ENCODE assay signal across 22 mouse cellular contexts in genomic region chr3:90159757-90160156, GRCm38 (mm10). TPM values are rescaled to one million over a fixed set of nuclear protein-coding genes. Genes with fewer than 3 reads are reported as not detected.
DNase-seq lines count a peak whose midpoint lies in the region; ATAC-seq lines count a peak whose summit lies in the region.
"Had no signal": no experiment of that assay in that cellular context is flagged by ENCODE, and none has a peak within 500 bp of the region (broad histone marks: within the 10 kb centered on the region; RNA-seq: fewer than 3 reads in every experiment).

No protein-coding gene starts in this region.

- intact Hi-C loops in heart, postnatal 10 days (cut with DNase I): no loop called here
- intact Hi-C loops in left cerebral cortex, postnatal 4 days (cut with DNase I): no loop called here

- 86% methylated on average over 9 of the region's 9 CpGs for WGBS in heart, embryonic 12.5 days

- H3K9me3 ChIP-seq in heart, embryonic 12.5 days (replicated peaks): no peaks in the 10 kb centered on the region
- H3K9me3 ChIP-seq: forebrain, embryonic 15.5 days; heart, embryonic 13.5 days; megakaryocyte, embryonic 14.5 days; neural tube, embryonic 15.5 days had no signal

- ATAC-seq in heart, embryonic 12.5 days (ENCODE audit: insufficient number of reproducible peaks, low FRiP score): no peak
- ATAC-seq: CD4-positive, CD25-positive, alpha-beta regulatory T cell, adult 4 months; forebrain, embryonic 15.5 days; lung, postnatal 0 days; midbrain, embryonic 16.5 days; Patski had no signal

- no peak overlapping the region for H3K9ac ChIP-seq in heart, embryonic 12.5 days
- H3K9ac ChIP-seq: forebrain, embryonic 15.5 days; heart, embryonic 13.5 days; liver, embryonic 14.5 days; neural tube, embryonic 15.5 days had no signal

- no peaks in the 10 kb centered on the region for H3K27me3 ChIP-seq in heart, embryonic 12.5 days (replicated peaks)
- H3K27me3 ChIP-seq: forebrain, embryonic 15.5 days; heart, embryonic 13.5 days; neural tube, embryonic 15.5 days; Patski had no signal

- H3K27ac ChIP-seq in heart, embryonic 12.5 days (ENCODE audit: poor library complexity, severe bottlenecking): no peak overlapping the region
- H3K27ac ChIP-seq: forebrain, embryonic 15.5 days; heart, embryonic 13.5 days; left cerebral cortex, adult 2 months; liver, embryonic 14.5 days; neural tube, embryonic 15.5 days had no signal

- H3K4me2 ChIP-seq in heart, embryonic 12.5 days: no peak overlapping the region
- H3K4me2 ChIP-seq: forebrain, embryonic 15.5 days; heart, embryonic 13.5 days; neural tube, embryonic 15.5 days had no signal

- H3K4me3 ChIP-seq in heart, embryonic 12.5 days: no peak overlapping the region
- H3K4me3 ChIP-seq: forebrain, embryonic 15.5 days; heart, embryonic 13.5 days; left cerebral cortex, adult 2 months; megakaryocyte, embryonic 14.5 days; neural tube, embryonic 15.5 days had no signal

- H3K36me3 ChIP-seq in heart, embryonic 12.5 days: no peaks in the 10 kb centered on the region
- H3K36me3 ChIP-seq: forebrain, embryonic 15.5 days; heart, embryonic 13.5 days; neural tube, embryonic 15.5 days had no signal

- peak; percentile 48 for DNase-seq in adrenal gland, postnatal 10 days
- no peak for DNase-seq in adrenal gland, adult 18-20 months (ENCODE audit: low spot score in 2 of 2)
- DNase-seq in heart, postnatal 10 days: peak; percentile 15 to 28
- peak; percentile 8 for DNase-seq in left cerebral cortex, postnatal 4 days
- DNase-seq in left cerebral cortex, adult 9 months (ENCODE audit: low spot score in 2 of 2): no peak
- DNase-seq in testis, postnatal 10 days (ENCODE audit: low spot score): peak; percentile 63
- DNase-seq in testis, postnatal 14 days (ENCODE audit: low spot score): no peak
- DNase-seq: embryo, embryonic 11 days; gastrocnemius, postnatal 25 days; layer of hippocampus, adult 9-11 months; right cerebral cortex, postnatal 14 days had no signal

- no peaks in the 10 kb centered on the region for H3K4me1 ChIP-seq in heart, embryonic 12.5 days (replicated peaks)
- H3K4me1 ChIP-seq: forebrain, embryonic 15.5 days; heart, embryonic 13.5 days; neural tube, embryonic 15.5 days had no signal

RNA-seq across cellular contexts. Expression of gene Rps27, which starts 53.7 kb away (rescaled TPM):
- 1,000 to 10,000 TPM; 1,820 to 1,837 TPM for total RNA-seq in adrenal gland, postnatal 10 days (2021)
- total RNA-seq in adrenal gland, adult 18-20 months (2021): 1,000 to 10,000 TPM; 2,116 to 2,128 TPM
- 1,000 to 10,000 TPM; 1,084 to 1,156 TPM for total RNA-seq in heart, postnatal 10 days (2021)
- 771 and 793 TPM in 2 replicates for polyA plus RNA-seq in heart, embryonic 12.5 days (2016; fragmentation: Nextera tagmentation; extraction: Ambion mirVana)
- total RNA-seq in left cerebral cortex, postnatal 4 days (2021): 1,000 to 10,000 TPM; 1,145 to 1,256 TPM

RNA-seq across cellular contexts. Expression of gene Rab13, which starts 53.7 kb away (rescaled TPM):
- 10 to 100 TPM; 30.6 to 39.6 TPM for total RNA-seq in adrenal gland, postnatal 10 days (2021)
- 10 to 100 TPM; 21.1 to 30.8 TPM for total RNA-seq in adrenal gland, adult 18-20 months (2021)
- 10 to 100 TPM; 12.3 to 14.4 TPM for total RNA-seq in heart, postnatal 10 days (2021)
- 26.8 and 28.0 TPM in 2 replicates for polyA plus RNA-seq in heart, embryonic 12.5 days (2016; fragmentation: Nextera tagmentation; extraction: Ambion mirVana)
- total RNA-seq in left cerebral cortex, postnatal 4 days (2021): 10 to 100 TPM; 11.5 to 12.1 TPM

RNA-seq across cellular contexts. Expression of gene Nup210l, which starts 55.8 kb away (rescaled TPM):
- total RNA-seq in adrenal gland, postnatal 10 days (2021): under 1 TPM; 0.24 to 0.42 TPM
- under 1 TPM; 0.48 to 0.53 TPM for total RNA-seq in adrenal gland, adult 18-20 months (2021)
- under 1 TPM; 0.10 to 0.12 TPM for total RNA-seq in heart, postnatal 10 days (2021)
- 0.33 and 0.40 TPM in 2 replicates for polyA plus RNA-seq in heart, embryonic 12.5 days (2016; fragmentation: Nextera tagmentation; extraction: Ambion mirVana)
- total RNA-seq in left cerebral cortex, postnatal 4 days (2021): under 1 TPM; 0.46 to 0.50 TPM

Comparison
In these comparisons a context has a peak if more than half of its experiments do, and no peak if none do; other contexts are left out.
1. DNase-seq: peak in adrenal gland, postnatal 10 days (single experiment), heart, postnatal 10 days (2 of 2), left cerebral cortex, postnatal 4 days (single experiment) and testis, postnatal 10 days (single experiment); none in adrenal gland, adult 18-20 months (0 of 2), left cerebral cortex, adult 9 months (0 of 2) and testis, postnatal 14 days (single experiment).